Mouse (Mus musculus): Measurements from ENCODE around the gene Ppp3ca.

Ppp3ca gene

GRCm38 (mm10) chr3:136853596-136853995 lies 183.7 kb downstream of the Ppp3ca start:
- no peak for DNase-seq (ENCODE audit: low spot score in 2 of 2)

- no peak for DNase-seq (ENCODE audit: low spot score in 2 of 2)
These were observed 186.1 kb downstream of the Ppp3ca start for GRCm38 (mm10) chr3:136855996-136856395.

DNA sequence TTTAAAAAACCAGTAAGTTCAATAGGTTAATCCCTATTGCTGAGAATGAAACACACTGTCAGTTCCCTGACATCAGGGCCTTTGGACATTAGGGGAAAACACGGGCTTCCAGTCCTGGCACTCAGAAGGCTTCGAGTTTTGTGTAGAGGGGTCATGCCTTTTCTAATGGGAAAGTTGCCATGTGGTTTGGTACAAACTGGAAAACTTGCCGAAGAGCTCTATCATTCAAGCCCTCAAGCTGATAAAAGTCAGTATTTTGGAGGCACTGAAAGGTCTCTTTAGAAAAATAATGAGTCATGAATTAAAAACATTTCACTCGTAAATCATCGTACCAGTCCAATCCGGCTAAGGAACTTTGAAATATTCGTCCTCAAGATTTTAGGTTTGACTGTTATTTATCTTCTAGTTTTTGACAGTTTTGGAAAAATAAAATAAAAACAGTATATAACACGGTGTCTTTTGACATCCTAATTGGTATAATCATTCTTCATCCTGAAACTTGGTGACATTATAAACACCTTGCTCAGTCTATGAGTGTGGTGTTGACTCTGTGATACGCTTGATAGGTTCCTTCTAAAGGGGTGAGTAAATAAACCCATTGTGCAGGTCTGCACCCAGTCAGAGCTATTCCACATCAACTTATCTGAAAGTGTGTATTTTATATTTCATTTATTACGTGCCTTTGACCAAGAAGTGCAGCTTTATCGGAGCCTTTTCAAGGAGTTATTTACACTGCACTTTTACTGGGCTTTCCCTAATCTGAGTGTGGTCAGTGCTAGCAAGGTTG lies 192.3 kb downstream of the Ppp3ca start:
- DNase-seq (ENCODE audit: low spot score in 2 of 2) = no peak

DNA sequence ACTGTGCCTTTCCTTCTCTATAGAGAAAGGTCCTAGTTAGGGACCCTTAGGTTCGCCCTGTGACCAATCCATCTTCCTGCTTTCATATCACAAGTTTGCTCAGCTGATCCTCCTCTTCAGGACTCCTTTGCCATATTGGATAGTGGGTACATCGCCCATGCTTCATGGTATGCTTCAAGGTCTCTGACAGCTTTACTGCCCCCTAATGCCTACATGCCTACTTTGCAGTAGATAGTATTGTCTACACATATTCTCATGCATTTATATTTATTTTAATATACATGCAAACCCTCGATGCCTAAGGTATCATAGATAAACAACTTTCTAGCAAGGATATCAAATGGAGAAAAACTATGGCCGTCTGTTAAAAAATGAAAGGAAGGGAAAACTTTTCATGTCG lies 193.2 kb downstream of the Ppp3ca start:
- no peak for DNase-seq (ENCODE audit: low spot score in 2 of 2)

- DNase-seq (ENCODE audit: low spot score in 2 of 2) = no peak
These were observed 194.4 kb downstream of the Ppp3ca start for GRCm38 (mm10) chr3:136864306-136864705.

DNA sequence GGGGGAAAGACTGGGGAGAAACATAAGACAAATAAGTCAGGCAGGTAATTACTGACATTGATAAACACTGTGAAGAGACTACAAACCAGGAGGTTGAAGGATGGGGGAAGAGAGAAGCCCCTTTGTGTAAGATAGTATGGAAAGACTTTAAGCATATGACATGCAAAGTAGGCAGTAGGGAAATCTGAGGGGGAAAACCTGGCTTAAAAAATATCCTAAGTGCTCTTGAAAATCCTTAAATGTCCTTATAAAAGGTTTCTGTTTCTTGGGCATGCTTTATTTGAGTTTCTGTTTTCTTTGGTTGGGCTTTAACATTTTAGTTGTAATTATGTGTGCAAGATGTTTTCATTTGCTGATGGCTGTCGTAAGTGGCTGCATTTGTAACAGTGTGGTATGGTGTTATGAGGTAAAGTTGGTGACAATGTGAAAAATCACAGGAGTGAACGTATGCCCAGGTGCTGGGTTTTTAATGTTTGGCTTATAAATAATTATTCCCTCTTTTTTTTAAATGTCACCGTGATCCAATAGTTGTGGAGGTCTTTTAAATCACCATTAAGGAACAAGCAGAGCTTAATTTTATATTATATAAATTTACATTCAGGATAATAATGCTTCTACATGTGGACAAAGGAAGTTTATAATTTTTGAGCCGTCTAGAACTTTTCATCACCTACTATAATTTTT lies 195.4 kb downstream of the Ppp3ca start:
- DNase-seq (ENCODE audit: low spot score in 2 of 2) = no peak

DNA sequence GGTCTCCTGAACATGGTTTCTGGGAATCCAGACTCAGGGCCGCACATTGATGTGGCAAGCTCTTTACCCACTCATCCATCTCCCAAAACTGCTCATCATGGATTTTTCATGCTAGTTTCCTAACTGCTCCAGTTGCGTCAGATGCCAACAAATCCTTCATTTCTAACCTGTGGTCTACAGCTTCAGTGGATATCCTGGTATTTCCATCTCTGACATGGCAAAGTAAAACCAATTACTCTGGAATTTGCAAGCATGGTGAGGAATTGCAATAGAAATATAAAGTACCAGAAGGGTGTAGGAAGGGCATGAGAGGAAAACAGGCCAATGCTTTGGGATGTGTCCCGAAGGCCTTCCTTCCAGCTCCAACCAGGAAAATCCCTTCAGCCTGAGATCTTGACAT lies 196.2 kb downstream of the Ppp3ca start:
- DNase-seq (ENCODE audit: low spot score in 2 of 2) = no peak

DNA sequence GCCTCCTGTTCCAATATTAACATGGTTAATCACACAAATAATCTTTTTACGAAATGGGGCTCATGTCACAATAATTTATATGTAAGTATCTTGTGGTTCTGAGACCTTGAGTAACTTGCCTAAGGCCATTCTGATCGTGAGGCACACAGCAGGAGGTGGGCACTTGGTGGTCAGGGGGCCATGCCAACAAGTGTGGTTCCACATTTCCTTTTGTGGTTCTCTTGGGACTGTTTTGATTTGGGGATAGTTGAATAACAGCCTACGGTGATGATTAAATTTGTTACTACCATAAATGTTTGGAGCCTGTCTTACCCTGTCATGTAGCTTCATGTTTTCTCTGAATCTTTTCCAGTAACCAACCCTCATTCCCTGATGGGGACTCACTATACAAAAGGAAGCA lies 196.6 kb downstream of the Ppp3ca start:
- no peak for DNase-seq (ENCODE audit: low spot score in 2 of 2)

DNA sequence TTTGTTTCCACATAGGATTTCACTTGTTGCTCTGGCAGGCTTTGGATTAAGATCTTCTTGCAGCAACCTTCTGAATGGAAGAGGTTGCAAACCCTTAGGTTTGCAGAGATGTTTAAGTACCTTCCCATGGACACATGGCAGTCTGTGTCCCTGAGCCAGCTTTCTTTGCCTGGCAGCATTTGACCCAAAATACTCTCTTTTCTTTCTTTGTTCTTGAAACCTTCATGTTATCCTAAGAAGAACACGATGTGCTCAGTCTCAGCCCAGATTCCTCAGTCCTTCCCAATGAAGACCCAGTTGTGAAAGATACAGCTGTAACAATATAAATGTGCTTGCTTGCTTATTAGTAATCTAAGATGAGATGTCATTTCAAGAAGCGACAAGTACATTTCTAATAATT lies 197.4 kb downstream of the Ppp3ca start:
- DNase-seq (ENCODE audit: low spot score in 2 of 2) = no peak

GRCm38 (mm10) chr3:136871772-136872532 lies 202.0 kb downstream of the Ppp3ca start:
- DNase-seq (ENCODE audit: low spot score in 2 of 2) = no peak

DNA sequence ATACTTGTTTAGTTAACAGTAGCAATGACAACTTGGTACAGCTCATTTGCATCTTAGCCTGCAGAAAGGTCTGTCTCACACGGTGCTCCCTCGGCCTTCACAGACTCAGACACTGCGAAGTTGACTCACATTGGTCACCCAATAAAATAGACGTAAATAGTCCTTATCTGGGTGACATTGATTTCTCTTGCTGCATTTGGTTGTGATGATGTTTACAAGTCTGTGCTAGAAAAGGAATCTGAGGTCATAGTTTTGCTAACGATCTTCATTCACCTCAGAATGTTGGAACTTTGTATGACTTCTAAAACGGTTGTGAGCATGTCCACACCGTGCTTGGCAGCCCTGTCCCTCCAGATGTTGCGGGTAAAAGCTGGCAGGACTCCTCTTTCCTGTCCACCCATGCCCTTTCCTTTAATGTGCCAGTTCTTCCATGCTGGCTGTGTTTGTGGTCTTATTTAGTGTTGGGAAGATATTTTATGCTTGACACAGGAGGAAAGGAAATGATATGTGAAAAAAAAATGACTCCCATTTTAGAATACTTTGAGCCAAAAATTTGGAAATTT lies 202.7 kb downstream of the Ppp3ca start:
- no peak for DNase-seq (ENCODE audit: low spot score in 2 of 2)

GRCm38 (mm10) chr3:136873809-136874449 lies 204.0 kb downstream of the Ppp3ca start:
- no peak for DNase-seq (ENCODE audit: low spot score in 2 of 2)

- no peak for DNase-seq (ENCODE audit: low spot score in 2 of 2)
These were observed 204.6 kb downstream of the Ppp3ca start for GRCm38 (mm10) chr3:136874566-136874965.

DNA sequence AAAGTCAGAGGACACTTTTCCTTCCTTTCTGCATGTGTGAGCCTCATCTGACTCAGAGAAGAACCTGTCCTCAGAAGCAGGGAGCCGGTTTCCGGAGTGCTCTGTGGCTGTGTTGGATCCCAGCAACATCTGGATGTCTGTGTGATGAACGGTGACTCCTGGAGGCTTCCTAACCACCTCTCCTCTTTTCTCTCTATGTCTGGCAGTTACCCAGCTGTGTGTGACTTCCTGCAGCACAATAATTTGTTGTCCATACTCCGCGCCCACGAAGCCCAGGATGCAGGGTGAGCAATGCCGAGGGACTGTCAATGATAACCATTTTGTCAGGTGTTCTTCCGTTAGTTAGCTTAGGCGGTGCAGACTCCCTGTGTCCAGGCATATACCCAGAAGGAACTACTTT lies 217.8 kb downstream of the Ppp3ca start:
- no peak for DNase-seq (ENCODE audit: low spot score in 2 of 2)

DNA sequence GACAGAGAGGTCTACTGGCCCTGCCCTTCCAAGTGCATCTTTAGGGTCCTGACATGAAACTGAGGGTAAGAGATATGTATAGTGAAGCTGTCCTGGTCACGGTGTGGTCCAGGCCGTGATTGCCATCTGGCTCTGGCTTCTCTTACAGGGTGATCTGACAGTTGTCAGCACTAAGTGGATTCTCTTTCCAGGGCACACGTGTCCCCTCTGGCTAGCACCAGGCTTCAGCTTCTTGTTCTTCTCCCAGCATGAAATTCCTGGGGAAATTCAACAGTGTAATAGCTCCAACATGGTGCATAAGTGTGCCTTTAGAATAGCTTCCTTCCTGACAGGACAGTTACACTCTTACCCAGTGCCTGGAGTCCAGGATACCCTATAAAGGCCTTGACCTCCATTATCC lies 222.2 kb downstream of the Ppp3ca start:
- no peak for DNase-seq (ENCODE audit: low spot score in 2 of 2)

DNA sequence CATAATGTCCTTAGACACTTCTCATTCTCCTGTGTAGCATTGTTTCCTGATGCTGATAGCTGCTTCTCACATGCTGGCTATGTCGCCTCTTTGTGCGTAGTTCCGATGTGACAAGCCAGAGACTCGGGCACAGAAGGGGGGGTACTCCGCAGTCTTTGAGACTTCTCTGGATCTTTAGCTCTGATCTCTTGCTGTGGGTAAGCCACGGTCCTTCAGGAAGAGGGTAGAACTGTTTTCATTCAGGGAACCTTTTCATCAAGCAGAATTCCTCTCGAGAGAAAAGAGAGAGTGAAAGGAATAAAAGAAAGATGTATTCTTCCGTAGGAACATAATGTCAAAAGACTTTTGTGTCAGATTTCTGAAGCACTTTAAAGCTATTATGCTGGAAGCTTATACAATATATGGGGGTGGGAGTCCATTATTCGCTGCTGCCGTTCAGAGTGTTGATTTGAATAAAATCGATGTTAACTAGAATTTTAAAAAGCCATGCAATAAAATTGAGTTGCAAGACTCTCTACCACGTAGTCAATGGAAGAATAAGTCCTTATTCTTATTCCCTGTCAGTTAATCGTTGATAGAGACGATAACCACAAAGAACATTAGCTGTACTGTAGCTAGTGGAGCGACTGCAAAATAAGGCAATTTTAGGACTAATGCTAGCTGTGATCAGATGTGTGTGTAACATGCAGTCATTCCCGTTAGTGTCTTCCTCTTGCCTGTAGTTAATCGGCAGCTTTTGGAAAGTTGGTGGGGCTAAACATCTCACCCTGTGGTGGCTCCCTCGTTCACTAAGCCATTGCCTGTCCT lies 223.9 kb downstream of the Ppp3ca start:
- no peak for DNase-seq (ENCODE audit: low spot score in 2 of 2)

- no peak for DNase-seq (ENCODE audit: low spot score in 2 of 2)
These were observed 225.6 kb downstream of the Ppp3ca start for GRCm38 (mm10) chr3:136895498-136895897.

DNA sequence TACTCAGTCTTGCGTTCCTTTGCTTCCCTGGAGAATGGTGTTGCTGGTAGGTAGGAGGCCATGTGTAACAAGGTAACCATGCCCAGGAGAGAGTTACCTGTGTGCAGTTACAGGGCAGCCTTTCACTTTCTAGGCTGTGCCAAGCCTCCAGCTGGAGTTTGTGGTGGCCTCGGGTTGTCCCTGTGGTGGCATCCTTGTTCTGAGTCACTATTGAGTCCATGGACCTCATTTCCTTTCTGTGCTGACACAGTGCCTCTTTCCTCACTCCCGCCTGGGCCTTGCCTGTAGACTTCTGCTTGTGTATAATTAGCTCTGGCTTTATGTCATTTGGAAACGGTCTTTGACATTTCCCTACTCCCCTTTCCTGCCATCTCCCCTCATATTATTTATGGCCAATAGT lies 226.4 kb downstream of the Ppp3ca start:
- no peak for DNase-seq (ENCODE audit: low spot score in 2 of 2)

DNA sequence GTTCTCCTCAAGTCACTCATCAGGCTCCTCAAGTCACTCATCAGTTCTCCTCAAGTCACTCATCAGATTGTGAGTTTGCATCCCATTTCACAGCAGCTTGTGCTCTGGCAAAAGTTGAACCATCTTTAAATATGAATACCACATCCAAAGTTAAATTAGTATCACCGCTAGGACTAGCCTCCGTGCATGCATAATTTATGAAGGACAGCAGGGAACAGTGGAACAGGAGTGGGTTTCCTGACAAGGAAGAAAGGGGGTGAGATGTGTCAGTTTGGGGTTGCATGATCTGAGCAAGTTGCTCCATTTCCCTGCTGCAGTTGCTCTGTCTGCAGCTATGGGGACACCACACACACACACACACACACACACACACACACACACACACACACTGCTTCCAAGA lies 229.8 kb downstream of the Ppp3ca start:
- no peak for DNase-seq (ENCODE audit: low spot score in 2 of 2)

GRCm38 (mm10) chr3:136900986-136901385 lies 231.1 kb downstream of the Ppp3ca start:
- DNase-seq (ENCODE audit: low spot score in 2 of 2) = no peak

- no peak for DNase-seq (ENCODE audit: low spot score in 2 of 2)
These were observed 232.9 kb downstream of the Ppp3ca start for GRCm38 (mm10) chr3:136902776-136903175.

Measured in cerebellum, postnatal 4 days (tissue).